Mouse (Mus musculus) heart, postnatal 10 days (tissue): Measurements from ENCODE around the gene Dstyk. TPM values are rescaled to one million over a fixed set of nuclear protein-coding genes. Genes with fewer than 3 reads are reported as not detected.
A peak's percentile ranks its signal among the peaks of the same experiment; 100 is the strongest.

Experiments used
- DNase-seq, 2 experiments: peaks; one replicate each; pipeline ENCODE4 v3.0.0; 2021
- intact Hi-C: fragments of 180-260 bp; cut with DNase I; formaldehyde crosslinking; loops from one replicate; pipeline ENCODE4 v1.15.1; 2025
- total RNA-seq, 2 experiments: library from RNA; stranded (reverse); gene quantifications; 2 replicates each; pipeline ENCODE4 v1.2.3; 2021

Dstyk gene
- total RNA-seq = 10 to 100 TPM; 19.7 to 24.7 TPM

DNA sequence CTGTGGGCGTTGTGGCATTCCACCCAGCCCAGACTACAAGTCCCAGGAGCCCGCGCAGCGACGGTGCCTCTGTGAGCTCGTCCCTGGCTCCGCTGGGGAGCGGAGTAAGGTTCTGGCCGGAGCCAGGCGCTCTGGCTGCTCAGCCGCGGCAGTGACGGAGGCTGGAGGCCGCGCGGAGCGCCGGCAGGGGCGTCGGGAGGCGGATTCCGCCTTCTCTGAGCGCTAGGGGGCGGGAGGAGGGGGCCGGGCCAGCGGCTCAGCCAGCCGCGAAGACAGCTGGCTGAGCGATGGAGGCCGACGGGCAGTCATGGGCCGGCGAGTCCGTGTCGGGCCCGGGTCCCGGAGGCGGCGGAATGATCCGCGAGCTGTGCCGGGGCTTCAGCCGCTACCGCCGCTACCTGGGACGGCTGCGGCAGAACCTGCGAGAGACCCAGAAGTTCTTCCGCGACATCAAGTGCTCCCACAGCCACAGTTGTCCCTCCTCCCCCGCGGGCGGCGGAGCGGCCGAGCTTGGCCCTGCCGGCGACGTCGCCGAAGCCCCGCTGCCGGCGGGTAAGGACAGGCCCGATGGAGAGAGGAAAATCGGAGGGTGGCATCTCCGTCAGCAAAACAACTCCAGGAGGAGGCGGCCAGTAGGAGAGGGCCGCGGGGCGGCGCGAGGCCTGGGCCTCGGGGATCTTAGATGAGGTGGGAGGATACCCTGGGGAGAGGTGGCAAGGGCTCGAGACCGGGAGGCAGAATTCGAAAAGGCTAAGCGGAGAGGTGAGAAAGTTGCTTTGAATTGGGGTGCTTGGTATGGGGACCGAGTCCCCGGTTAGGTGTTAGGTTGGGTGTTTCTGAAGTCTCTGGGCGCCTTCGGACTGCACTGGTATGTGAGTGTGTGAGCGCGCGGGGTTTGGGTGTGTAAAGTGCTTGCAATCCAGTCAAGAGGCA, at the start of gene Dstyk:
Gene Dstyk (plus strand): TSS at position 237 of the 933 bp plus-strand sequence.
- intact Hi-C loops = loop anchor here (2.0 kb wide), 2 partner anchors 27 to 59 kb away; partner anchors contain the start of genes Rbbp5 and Tmcc2
- peak; percentile 96 for DNase-seq

DNA sequence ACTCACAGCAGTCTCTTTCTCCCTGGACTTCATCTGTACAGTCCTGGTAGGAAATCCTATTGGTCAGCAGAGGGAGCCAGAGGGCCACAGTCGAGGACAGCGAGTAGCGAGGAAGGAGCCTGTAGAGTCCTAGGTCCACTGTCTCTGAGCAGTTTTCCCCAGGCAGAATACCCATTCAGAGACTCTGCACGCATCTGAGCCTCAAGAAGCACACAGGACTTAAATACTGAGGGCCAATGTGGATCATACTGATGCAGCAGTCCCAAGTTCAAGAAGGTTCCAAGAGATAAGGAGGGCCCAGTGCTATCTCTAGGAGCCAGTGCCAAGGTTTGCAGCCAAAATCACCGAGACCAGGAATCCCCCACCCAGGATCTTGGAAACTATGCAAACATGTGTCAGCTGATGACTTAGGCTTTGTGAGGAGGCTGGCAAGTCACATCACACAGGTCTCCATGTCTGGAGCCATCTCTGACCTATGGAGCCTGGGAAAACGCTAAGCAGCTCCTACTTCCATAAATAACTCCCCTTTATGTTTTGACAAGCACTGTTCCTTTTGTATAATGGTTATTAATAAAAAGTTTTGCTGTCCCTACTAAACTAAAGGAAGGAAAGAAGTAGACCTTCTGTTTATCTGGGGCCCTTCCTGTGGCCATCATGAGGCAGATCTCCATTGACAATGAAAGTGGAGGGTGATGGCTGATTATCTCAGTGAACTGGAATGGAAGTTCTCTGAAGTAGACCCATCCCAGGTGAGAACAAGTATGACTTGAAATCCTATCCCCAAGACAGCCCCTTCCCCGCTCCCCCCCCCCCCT, 49.5 kb upstream of the Dstyk start:
- peak; percentile 91 to 94 for DNase-seq
- intact Hi-C loops = loop anchor here (1.0 to 5.0 kb wide), 4 partner anchors 22 to 224 kb away; no protein-coding TSS in a partner anchor

DNA sequence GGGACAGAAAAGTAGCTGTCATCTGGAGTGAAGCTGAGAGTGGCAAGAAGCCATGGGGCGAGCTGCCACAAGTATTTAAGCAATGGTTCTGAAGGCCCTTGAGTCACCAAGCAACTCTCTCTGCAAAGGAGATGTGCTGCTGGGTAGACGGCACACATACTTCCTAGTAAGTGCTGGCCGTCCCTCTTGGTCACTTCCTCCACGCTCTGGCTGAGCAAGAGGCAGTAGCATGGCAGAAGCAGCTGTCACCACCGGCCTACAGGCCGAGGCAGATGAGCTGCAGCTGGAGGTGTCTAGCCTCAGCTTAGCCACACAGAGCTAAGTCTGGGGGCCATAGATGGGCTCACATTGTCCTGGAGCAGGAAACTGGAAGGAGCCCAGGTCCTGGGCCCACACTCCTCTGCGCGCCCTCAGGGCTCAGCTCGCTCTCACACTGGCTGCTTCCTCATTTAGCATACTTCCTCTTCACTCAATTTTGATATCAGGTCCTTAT, 46.6 kb upstream of the Dstyk start:
- intact Hi-C loops = no loop called here
- DNase-seq = peak; percentile 65

DNA sequence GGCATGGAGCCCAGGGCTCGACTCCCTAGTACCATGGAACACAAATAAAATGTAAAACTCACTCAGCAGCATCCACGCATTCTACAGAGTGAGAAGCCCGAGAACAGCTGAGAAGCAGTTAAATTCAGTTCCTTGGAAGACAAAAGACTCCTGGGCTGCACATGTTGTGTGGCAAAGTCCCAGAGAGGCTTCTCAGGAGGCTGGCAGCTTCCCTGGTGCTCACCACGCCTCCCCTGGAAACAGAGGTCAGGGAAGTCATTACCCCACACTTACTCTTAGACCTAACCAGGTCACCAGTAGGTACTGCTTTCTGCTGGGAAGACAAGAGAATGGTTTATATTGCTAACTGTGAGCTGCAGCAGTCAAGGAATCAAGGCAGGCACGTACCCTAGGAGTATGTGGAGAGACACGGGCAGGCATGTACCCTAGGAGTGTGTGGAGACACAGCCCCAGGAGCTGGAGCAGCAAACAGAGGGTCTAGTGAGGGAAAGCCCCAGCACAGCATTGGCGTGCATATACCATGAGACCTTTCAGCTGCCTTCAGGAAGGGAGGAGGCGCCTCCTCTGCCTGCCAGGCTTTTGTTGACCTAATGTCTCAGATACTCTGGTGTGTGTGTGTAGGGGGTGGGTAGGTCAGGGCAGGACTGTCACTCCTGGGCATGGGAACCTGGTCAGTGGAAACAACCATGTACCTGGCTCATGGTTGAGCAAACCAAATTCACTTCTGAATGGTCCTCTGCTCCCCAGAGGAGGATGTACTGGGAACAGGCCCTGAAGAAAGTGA, 45.9 kb upstream of the Dstyk start:
- intact Hi-C loops = no loop called here
- no peak for DNase-seq

DNA sequence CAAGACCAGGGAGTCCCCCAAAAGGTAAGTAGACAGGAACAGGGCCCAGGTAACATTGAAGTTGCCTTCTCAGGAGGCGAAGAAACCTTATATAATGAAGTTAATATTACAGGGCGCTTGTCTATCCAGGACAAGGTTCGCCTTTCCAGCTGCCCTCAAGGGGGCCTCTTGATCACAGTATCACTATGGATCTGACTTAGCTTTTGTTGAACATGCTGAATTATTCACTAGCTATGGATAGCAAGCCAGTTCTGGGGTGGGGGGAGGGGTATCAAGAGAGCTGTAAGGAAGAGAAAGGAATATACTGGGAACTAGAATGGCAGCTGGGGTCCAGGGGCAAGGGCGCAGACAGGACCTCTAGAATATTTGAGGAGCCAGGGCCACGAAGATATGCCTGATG, 45.0 kb upstream of the Dstyk start:
- DNase-seq = no peak
- intact Hi-C loops = no loop called here

DNA sequence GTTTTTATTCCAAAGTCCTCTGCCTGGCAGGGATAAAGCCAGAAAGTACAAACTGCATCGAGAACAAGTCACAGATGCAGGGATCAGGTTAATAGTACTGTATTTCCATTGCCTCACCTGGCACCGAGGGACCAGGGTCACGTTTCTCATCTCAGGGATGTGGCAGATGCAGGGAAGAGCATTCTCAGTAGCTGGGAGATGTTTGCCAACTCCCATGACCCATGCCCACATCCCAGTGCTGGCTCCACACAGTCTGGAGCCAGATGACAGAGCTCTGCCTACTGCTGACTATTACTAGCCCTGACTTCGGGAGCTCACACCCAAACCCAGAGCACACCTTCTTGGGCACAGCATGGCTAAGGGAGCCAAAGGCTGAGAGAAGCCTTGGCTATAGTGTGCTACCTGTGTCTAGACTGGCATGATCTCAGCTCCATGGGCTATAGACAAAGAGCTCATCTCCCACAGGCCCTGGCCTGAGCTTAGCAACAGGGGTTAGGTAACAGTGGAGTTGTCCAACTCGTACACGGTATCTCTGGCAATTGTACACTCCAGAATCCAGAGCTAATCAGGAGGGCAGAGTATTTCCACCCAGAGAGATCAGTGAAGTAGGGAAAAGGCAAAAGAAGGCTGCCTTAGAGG, 44.3 kb upstream of the Dstyk start:
- intact Hi-C loops = no loop called here

DNA sequence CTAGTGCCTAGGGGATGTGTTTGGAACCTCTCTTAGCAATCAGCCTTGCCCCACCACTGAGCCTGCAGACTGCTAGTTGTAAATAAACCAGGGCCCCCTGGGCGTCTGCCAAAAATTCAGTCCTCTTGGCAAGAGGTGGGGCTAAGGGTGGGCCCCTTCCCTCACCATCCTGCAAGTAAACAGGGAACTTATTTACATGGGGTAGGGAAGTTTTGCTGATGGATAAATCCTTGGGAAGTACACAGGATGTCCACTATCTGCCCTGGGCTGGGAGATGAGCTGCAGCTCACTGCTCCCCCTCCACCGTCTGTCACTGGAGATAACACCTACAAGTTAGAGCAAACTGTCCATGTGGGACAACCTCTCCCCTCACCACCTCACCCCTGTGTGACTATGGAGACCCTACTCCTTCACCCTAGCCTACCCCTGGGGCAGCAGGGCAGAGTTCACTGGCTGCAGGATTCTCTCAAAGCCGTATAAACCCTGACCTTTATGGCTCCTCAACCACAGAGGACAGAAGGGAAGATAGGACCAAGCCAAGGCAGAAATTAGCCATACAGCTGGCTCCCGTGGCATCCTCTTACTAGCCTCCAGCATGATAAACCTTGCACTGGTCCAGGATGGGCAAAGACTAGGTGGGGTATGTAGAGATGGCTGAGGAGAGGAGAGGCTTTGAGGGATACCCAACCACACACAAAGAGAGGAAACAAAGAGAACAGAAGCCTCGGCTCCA, 43.0 kb upstream of the Dstyk start:
- DNase-seq = peak; percentile 62 to 63
- intact Hi-C loops = no loop called here

More for the DNA sequence above, 44.3 kb upstream of the Dstyk start:
- DNase-seq = no peak

DNA sequence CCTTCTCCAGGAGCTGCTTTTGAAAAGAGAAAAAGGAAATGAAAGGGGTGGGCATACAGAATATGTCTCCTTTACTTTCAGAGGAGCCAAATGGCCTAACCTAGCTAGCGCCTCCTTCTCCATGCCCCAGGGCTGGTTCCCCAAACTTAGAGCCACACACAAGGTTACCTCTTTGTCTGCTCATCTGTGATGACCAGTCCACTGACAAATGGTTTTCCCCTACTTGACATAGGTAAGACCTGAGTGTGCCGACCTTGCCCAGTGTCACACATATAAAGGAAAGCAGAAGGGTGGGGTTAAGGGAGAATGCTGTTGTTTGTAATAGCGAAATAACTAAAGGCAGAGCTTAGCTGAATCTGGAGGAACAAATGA, 42.5 kb upstream of the Dstyk start:
- DNase-seq = no peak
- intact Hi-C loops = no loop called here

DNA sequence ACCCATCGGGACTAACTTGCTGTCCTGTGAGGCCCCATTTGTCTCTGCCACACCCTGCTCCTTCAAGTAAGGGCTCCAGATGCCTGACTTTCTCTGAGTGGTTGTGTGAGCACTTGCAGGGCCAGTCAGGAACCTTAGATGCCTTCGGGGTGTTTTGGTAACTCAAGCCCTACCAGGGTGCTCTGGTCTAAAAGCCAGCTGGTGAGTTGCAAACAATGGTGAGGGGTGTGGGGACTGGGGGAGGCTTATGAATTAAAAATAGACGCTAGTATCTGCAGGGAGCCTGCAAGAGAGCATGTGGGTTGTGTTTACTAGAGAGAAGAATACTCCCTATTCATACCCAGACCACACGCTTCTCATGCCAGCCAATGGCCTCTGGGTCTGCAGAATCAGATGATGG, 42.1 kb upstream of the Dstyk start:
- DNase-seq = no peak
- intact Hi-C loops = no loop called here

DNA sequence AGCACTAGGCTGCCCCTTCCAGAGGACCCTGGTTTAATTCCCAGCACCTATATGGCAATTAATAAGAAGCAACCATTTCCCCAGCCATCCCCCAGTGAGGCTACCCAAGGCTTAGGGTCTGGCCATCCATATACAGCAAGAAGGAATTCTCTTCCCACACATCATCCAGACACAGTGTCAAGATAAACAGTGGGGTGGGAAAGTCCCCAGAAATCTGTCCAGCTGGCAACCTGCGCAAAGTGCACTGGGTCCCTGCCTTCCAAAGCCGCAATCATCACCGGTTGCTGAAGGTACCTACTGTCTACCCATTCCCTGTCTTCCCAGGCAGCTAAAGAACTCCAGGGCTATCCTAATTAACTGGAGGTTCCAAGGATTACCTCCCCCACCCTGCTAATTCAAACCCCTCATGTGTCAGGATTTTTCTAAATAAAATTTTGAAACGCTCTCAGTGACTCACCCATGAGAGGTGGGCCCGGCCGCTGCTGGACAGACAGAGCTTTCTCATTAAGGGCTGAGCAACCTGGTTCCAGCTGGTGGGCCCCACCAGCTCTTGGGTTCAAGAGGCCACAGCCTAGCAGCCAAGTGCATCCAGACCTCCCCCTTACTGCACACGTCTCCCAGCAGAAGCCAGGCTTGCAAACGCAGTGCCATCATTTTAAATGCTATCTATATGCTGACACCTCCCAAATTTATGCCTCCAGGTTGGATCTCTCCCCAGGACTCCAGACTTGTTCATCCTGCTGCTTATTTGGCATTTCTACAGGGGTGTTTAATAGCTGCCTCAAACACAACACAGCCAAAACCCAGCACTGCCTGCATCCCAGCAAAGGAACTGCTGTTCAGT, 40.9 kb upstream of the Dstyk start:
- intact Hi-C loops = no loop called here
- peak in 1 of 2 experiments; percentile 56 for DNase-seq

DNA sequence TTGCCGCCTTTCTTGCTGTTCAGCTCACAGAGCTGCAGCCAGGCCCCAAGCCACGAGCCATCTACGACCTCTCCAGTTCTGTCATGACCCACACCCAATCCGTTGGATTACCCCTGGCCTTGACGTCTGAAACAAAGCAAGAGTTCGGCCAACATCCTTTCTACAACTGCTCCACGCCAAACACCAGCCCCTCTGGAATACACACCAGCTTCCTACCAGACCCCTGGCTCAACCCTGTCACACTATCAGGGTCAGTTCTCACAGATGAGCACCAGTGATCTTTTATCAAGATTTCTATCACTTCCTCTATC, 40.3 kb upstream of the Dstyk start:
- DNase-seq = peak; percentile 53 to 59
- intact Hi-C loops = no loop called here

DNA sequence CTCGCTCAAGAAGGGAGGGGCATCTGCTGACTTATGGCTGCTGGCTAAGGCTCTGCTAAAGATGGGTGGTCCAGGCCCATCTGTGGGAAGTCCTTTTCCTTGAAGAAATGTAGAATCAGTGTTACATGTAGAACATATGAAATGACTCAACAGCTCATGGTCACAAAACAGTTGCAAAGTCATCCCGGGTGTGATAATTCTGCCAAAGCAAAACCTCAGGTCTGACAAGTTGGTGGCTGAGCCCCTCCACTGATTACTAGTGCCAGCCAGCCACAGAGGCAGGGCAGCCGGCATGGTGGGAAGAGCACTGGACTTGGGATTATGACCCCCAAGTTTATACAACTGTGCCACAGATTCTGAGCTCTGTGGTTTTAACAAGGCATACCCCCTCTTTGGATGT, 39.5 kb upstream of the Dstyk start:
- intact Hi-C loops = no loop called here
- no peak for DNase-seq

DNA sequence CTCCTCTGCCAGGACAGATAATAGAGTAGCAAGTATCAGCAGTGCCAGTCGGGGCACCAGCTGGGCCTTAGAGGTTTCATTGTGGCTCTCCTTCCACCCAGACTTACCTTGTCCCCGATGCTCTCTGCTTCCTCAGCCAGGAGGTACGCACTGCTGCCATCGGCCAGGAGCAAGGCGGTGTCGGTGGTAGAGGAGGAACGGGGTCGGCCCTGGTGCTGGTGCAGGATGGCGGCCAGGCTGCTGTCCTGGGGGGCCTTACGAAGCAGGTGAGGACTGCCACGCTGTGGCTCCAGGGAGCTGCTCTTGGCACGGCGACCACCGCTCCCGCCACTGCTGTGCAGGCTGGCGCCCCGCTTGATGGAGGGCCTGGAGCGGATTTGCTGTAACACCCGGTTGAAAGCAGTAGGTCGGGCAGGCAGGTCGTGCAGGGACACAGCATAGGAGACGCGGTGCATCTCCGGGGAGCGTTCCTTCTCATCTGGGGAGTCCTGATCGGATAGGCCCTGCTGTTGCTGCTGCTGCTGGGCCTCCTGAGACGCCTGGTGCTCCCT, 36.7 kb upstream of the Dstyk start:
- intact Hi-C loops = no loop called here
- DNase-seq = no peak

DNA sequence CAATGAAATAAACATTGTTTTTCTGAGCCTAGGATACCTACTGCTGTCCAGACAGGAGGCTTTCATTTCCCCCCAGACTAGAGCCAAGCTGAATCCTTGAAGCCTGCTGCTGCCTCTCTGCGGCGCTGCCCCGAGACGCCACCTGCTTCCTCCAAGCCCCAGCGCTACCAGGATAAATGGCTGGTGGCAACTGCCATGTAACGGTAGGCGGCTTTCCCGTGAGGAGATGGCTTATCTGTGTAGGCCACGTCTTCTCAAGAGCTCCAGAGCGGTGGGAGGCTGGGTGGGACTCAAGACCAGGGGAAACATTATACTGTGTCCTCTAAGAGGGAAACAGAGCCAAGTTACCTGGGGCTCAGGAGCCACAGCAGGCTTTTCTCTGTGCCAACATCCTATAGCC, 35.4 kb upstream of the Dstyk start:
- no peak for DNase-seq
- intact Hi-C loops = no loop called here

DNA sequence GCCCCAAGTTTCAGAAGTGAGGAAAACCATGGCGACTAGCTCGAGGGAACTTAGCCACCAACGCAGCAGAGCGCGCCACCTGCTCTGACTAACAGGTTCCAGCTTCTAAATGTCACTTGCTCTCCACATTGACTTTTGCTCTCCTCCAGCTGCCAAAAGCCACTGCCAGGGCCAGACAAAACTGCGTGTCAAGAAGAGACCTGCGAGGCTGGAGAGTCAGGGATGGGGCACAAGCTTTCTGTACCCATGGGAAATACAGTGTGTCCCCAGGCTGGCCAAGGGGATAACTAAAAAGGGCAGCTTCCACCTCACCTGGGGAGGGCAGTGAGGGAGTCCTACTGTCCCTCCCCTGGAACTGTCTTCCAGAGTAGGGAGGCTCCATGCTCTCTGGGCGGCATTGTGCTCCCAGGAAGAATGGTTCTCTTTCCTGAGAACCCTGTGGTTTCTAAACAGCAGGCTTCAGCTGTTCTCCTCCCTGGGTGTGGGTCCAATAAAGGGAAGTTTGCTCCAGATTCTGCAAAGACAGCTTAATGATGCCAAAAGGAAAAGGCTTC, 33.3 kb upstream of the Dstyk start:
- intact Hi-C loops = no loop called here
- peak; percentile 68 to 69 for DNase-seq

DNA sequence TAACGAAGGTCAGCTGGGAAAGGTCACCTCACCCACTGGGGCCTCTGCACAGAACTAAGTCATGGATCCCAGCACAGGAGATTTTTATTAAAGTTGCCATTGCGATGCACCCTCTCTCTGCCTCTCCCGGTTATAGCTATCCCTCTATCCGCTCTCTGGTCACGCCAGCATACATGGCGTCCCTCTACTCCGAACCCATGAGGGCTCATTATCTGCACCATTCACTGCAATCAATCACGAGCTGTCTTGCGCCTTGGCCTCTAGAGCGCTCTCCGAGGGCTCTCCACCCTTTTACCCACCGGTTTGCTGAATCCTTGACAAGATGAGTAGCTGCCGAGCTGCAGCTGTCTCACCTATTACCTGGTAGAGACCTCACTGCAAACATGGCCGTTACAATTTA, 32.1 kb upstream of the Dstyk start:
- DNase-seq = no peak
- intact Hi-C loops = no loop called here

DNA sequence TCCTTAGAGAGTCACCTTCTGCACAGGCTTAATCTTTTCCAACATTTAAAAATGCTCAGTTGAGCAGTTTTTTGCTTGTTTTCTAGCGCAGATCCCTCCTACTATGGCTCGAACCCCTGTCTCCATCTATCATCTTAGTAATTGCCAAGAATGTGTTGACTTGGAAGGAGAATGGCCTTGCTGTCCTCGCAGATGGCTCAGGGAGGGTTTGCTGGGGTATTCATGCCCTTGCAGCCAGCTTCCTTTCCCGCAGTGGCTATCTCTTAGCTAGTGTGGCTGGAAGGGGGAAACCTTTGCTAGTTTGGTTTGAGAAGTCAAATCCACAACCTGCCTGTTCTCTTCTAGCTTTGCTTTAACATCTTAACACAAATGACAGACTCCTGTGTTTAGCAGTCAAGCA, 31.6 kb upstream of the Dstyk start:
- intact Hi-C loops = no loop called here
- no peak for DNase-seq

DNA sequence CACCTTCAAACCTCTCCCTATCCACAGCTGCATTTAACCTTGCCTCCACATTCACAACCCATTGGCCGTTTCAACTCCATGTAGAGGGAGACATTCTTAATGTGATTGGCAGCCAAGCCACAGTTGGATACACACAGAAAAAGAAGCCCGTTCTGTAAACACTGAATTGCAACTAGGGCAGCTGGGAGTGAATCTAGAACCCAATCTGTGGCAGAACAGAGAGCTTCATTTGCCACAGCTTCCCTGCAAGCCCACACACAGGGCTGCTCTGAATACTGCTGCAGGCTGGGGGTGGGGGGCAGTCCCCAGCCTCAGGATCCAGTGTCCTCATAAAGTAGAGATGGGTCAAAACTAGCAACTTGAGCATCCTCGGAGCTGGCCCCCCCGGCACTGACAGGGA, 31.1 kb upstream of the Dstyk start:
- intact Hi-C loops = no loop called here
- no peak for DNase-seq
